Mouse (Mus musculus) stomach, embryonic 14.5 days (tissue): ENCODE results near the gene Cltc. TPM values are rescaled to one million over a fixed set of nuclear protein-coding genes. Genes with fewer than 3 reads are reported as not detected.

ENCODE experiments used
- ATAC-seq: fragments of 200-750 bp; cut with Nextera tagmentation; 2 replicates; pipeline ENCODE4 v1.8.0; 2017; ENCODE audit warnings: low read depth, moderate TSS enrichment; ENCODE audit not compliant: insufficient number of reproducible peaks, insufficient read depth, low FRiP score
- H3K27ac ChIP-seq: fragments of 300-500 bp; sonication (generic); 2 replicates; pipeline ENCODE4 v1.5.1; 2014; ENCODE audit warnings: mild to moderate bottlenecking, low read length, moderate library complexity, mixed read lengths
- H3K27me3 ChIP-seq: fragments of 300-500 bp; sonication (generic); 2 replicates; pipeline ENCODE4 v1.6.1; 2014; ENCODE audit warnings: low read length, control low read depth, mixed read lengths; ENCODE audit not compliant: control insufficient read depth, insufficient read depth
- H3K36me3 ChIP-seq: fragments of 300-500 bp; sonication (generic); 2 replicates; pipeline ENCODE4 v1.6.1; 2014; ENCODE audit warnings: mild to moderate bottlenecking, control low read depth, low read length, moderate library complexity, mixed read lengths; ENCODE audit not compliant: control insufficient read depth, insufficient read depth
- H3K4me1 ChIP-seq: fragments of 300-500 bp; sonication (generic); 2 replicates; pipeline ENCODE4 v1.6.1; 2014; ENCODE audit warnings: low read length, control low read depth, mixed read lengths; ENCODE audit not compliant: control insufficient read depth, insufficient read depth
- H3K4me2 ChIP-seq: fragments of 300-500 bp; sonication (generic); replicated peaks from 2 replicates; pipeline ENCODE4 v1.6.1; 2014; ENCODE audit warnings: low read depth, low read length, control low read depth
- H3K4me3 ChIP-seq: fragments of 300-500 bp; sonication (generic); 2 replicates; pipeline ENCODE4 v1.5.1; 2014; ENCODE audit warnings: low read depth, low read length, control low read depth
- H3K9ac ChIP-seq: fragments of 300-500 bp; sonication (generic); replicated peaks from 2 replicates; pipeline ENCODE4 v1.6.1; 2014; ENCODE audit warnings: low read depth, mild to moderate bottlenecking, control low read depth, low read length, moderate library complexity, mixed read lengths
- H3K9me3 ChIP-seq: fragments of 300-500 bp; sonication (generic); 2 replicates; pipeline ENCODE4 v1.6.1; 2016; ENCODE audit warnings: low read depth, low read length, control low read depth; ENCODE audit not compliant: control insufficient read depth
- WGBS: fragments of 180-500 bp; shearing (Covaris S2); extraction: QIAGEN DNeasy Blood & Tissue Kit; methylation state at CpG from one replicate; pipeline ENCODE4 v1.1.7; 2014; 5-methylcytosine and 5-hydroxymethylcytosine counted together
- polyA plus RNA-seq: library from polyadenylated mRNA; unstranded; fragments of >200 nt; fragmentation: Nextera tagmentation; extraction: Ambion mirVana; gene quantifications from 2 replicates; pipeline ENCODE4 v1.2.1, GENCODE M21; 2014

The Cltc gene
- polyA plus RNA-seq, 1 experiment from 2014 or later = 175 TPM

- Histone ChIP-seq H3K27me3 (no peaks in the 10 kb centered on the region), H3K4me2 (no peak overlapping the region), H3K4me1 (no peaks in the 10 kb centered on the region), H3K9me3 (no peaks in the 10 kb centered on the region), H3K36me3 (no peaks in the 10 kb centered on the region), H3K9ac (no peak overlapping the region), H3K4me3 (no peak overlapping the region), H3K27ac (no peak overlapping the region)
- no peak for ATAC-seq
- 80% methylated on average over 3 of the region's 3 CpGs for whole genome bisulfite sequencing
These were observed 86.2 kb downstream of the Cltc start for GRCm38 (mm10) chr11:86671041-86671675.

DNA sequence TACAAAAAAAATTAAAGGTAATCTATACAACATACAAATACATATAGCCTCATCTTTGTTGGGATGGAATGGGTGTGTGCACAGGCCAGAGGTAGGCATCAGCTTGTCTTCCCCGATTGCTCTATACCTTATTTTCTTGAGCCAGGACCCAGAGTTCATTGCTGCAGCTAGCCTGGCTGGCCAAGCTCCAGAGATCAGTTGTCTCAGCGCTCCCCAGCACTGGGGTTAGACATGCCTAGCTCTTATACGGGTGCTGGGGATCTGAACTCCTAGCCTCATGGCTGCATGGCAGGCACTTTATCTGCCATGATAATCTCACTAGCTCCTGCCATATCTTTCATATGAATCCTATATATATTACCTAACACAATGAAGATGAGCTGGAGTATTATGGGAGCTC, 89.2 kb downstream of the Cltc start:
- Histone ChIP-seq H3K9me3 (no peaks in the 10 kb centered on the region), H3K27ac (no peak overlapping the region), H3K4me2 (no peak overlapping the region), H3K9ac (no peak overlapping the region), H3K4me1 (no peaks in the 10 kb centered on the region), H3K36me3 (peaks cover 13% of the 10 kb centered on the region), H3K4me3 (no peak overlapping the region), H3K27me3 (no peaks in the 10 kb centered on the region)
- no peak for ATAC-seq
- 89% methylated on average over 3 of the region's 3 CpGs for WGBS

DNA sequence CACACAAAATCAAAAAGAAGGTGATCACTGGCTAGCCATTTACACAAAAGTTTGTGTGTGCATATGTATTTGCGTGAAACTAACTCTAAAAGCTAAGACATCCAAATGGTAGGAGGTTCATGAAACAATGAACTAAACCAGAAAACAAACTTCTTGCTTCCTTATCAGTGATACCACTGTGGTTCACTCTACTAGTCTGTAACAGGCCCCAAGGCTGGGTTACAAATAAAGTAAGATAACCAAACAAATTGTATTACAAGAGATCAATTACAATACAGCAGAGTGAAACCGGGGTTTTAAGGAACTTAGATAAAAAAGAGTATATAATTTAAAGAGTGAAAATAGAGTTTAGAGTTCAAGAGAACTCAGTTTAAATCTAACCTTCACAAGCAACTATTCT, 89.8 kb downstream of the Cltc start:
- Histone ChIP-seq H3K4me2 (no peak overlapping the region), H3K27ac (no peak overlapping the region), H3K36me3 (peaks cover 13% of the 10 kb centered on the region), H3K9ac (no peak overlapping the region), H3K27me3 (no peaks in the 10 kb centered on the region), H3K4me1 (no peaks in the 10 kb centered on the region), H3K9me3 (no peaks in the 10 kb centered on the region), H3K4me3 (no peak overlapping the region)
- 84% methylated on average over 2 of the region's 2 CpGs for WGBS
- no peak for ATAC-seq

DNA sequence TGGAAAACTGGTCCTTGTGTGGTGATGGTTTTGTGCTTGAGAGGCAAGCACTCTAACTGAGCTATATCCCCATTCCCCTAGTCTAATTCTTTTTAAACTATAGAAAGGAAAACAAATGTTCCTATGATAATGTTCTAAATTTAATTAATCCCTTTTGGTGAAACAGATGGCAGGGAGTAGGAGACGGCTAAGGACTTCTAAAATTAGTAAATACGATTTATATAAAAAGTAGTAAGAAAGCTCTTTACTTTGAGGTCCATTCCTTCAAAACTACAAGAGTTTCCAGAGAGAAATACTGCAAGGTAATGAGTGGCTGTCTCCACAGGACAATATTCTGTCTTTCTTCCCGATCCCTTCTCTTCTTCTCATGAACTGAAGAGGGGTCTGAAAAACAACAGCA, 93.0 kb downstream of the Cltc start:
- H3K36me3 ChIP-seq = peaks cover 17% of the 10 kb centered on the region
- no peak overlapping the region for H3K9ac ChIP-seq
- 90% methylated on average over 3 of the region's 3 CpGs for WGBS
- no peak overlapping the region for H3K4me2 ChIP-seq
- no peak for ATAC-seq
- no peaks in the 10 kb centered on the region for H3K4me1 ChIP-seq
- no peaks in the 10 kb centered on the region for H3K9me3 ChIP-seq
- H3K4me3 ChIP-seq = no peak overlapping the region
- no peaks in the 10 kb centered on the region for H3K27me3 ChIP-seq
- H3K27ac ChIP-seq = no peak overlapping the region

GRCm38 (mm10) chr11:86663977-86664376, 93.4 kb downstream of the Cltc start:
- no peak overlapping the region for H3K4me3 ChIP-seq
- no peak for ATAC-seq
- no peak overlapping the region for H3K9ac ChIP-seq
- no peaks in the 10 kb centered on the region for H3K4me1 ChIP-seq
- H3K27me3 ChIP-seq = no peaks in the 10 kb centered on the region
- H3K4me2 ChIP-seq = no peak overlapping the region
- H3K9me3 ChIP-seq = no peaks in the 10 kb centered on the region
- no peak overlapping the region for H3K27ac ChIP-seq
- peaks cover 17% of the 10 kb centered on the region for H3K36me3 ChIP-seq

DNA sequence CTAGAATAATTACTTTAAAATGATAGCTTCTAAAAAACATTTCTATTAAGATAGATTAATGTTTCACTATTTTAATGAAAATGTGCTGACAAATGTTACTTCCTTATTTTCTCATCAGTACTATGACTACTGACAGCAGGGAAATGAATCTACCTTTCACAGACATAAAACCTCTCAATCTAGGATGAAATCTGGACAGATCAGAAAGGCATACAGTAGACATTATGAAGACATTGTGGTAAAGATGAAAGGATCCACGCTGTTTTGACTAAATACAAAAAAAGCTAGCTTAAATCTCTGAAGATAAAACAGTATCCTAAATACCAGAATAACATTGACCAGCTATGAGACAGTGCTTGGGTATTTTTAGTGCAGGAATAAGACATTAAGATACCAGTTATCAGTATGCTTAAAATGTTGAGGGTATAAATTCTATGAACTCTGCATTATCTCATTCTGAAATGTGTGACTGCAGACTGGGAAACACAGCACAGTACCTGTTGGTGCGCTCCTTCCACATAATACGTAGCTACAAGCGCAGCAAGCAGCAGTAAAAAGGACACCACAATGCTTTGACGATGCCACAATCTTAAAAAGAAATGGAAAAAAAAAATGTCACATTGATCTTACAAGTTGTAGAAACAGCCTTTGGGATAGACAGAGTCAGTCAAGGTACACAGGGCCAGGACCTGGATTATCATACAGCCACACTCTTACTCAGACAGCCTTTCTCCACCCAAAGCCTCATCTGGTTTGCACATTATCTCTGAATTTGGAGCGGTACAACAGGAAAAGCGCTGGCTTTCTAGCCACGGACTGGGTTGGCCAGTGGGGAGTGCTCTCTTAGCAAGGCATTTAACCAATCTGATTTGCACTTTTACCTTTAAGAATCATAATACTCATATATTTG, 94.1 kb downstream of the Cltc start:
- peak; percentile 28; the same call in 1 of the 2 replicates for ATAC-seq

GRCm38 (mm10) chr11:86657863-86658262, 99.5 kb downstream of the Cltc start:
- H3K36me3 ChIP-seq = peaks cover 3% of the 10 kb centered on the region
- H3K27me3 ChIP-seq = no peaks in the 10 kb centered on the region
- H3K4me2 ChIP-seq = no peak overlapping the region
- H3K4me3 ChIP-seq = no peak overlapping the region
- H3K9ac ChIP-seq = no peak overlapping the region
- no peaks in the 10 kb centered on the region for H3K4me1 ChIP-seq
- no peaks in the 10 kb centered on the region for H3K9me3 ChIP-seq
- ATAC-seq = no peak
- no peak overlapping the region for H3K27ac ChIP-seq

More for the DNA sequence above, 94.1 kb downstream of the Cltc start:
- Histone ChIP-seq H3K36me3 (peaks cover 17% of the 10 kb centered on the region), H3K9ac (no peak overlapping the region), H3K27ac (no peak overlapping the region), H3K4me2 (no peak overlapping the region), H3K4me3 (no peak overlapping the region), H3K4me1 (no peaks in the 10 kb centered on the region), H3K27me3 (no peaks in the 10 kb centered on the region), H3K9me3 (no peaks in the 10 kb centered on the region)
- WGBS = 90% methylated on average over 8 of the region's 8 CpGs

GRCm38 (mm10) chr11:86656849-86657567, 100.4 kb downstream of the Cltc start:
- 77% methylated on average over 4 of the region's 4 CpGs for WGBS
- no peak overlapping the region for H3K9ac ChIP-seq
- H3K27ac ChIP-seq = no peak overlapping the region

More at GRCm38 (mm10) chr11:86656849-86657567, 100.4 kb downstream of the Cltc start:
- Histone ChIP-seq H3K4me3 (no peak overlapping the region), H3K9me3 (no peaks in the 10 kb centered on the region), H3K36me3 (peaks cover 3% of the 10 kb centered on the region), H3K4me1 (no peaks in the 10 kb centered on the region), H3K27me3 (no peaks in the 10 kb centered on the region), H3K4me2 (no peak overlapping the region)
- no peak for ATAC-seq
